Mouse (Mus musculus): Measurements from ENCODE around the gene Kcnq1. TPM values are rescaled to one million over a fixed set of nuclear protein-coding genes. Genes with fewer than 3 reads are reported as not detected.

The Kcnq1 gene
- polyA plus RNA-seq, 1 experiment: 41.8 TPM

- Histone ChIP-seq H3K27me3 (ENCODE audit: control insufficient read depth, insufficient read depth, low read length) (no peaks in the 10 kb centered on the region), H3K4me1 (ENCODE audit: control insufficient read depth, insufficient read depth, insufficient read length, low read length) (no peaks in the 10 kb centered on the region), H3K4me3 (ENCODE audit: low read depth, low read length) (no peak overlapping the region), H3K36me3 (ENCODE audit: control insufficient read depth, insufficient read depth, low read length) (peaks cover 1% of the 10 kb centered on the region; the same call in 1 of the 2 replicates), H3K27ac (ENCODE audit: insufficient read depth, low read depth, low read length) (no peak overlapping the region)
- TF ChIP-seq POLR2A (IDR thresholded peaks at IDR 0.05; ENCODE audit: low read depth, low read length) (no peak), CTCF (IDR thresholded peaks at IDR 0.05; ENCODE audit: extremely low read depth, insufficient read length, insufficient replicate concordance, low read depth, low read length) (no peak)
- 83% methylated on average over 5 of the region's 5 CpGs for WGBS
These were observed 66.9 kb downstream of the Kcnq1 start for GRCm38 (mm10) chr7:143172914-143173547.

- H3K4me3 ChIP-seq (ENCODE audit: low read depth, low read length): no peak overlapping the region
- 41% methylated on average over 6 of the region's 6 CpGs for WGBS
- no peak for TF ChIP-seq POLR2A (IDR thresholded peaks at IDR 0.05; ENCODE audit: low read depth, low read length)
- no peak for TF ChIP-seq CTCF (IDR thresholded peaks at IDR 0.05; ENCODE audit: extremely low read depth, insufficient read length, insufficient replicate concordance, low read depth, low read length)
These were observed 68.5 kb downstream of the Kcnq1 start for GRCm38 (mm10) chr7:143174633-143175032.

GRCm38 (mm10) chr7:143178831-143179230 is 72.7 kb downstream of the Kcnq1 start:
- Histone ChIP-seq H3K36me3 (ENCODE audit: control insufficient read depth, insufficient read depth, low read length) (peaks cover 5% of the 10 kb centered on the region; the same call in 1 of the 2 replicates), H3K27ac (ENCODE audit: insufficient read depth, low read depth, low read length) (no peak overlapping the region), H3K4me3 (ENCODE audit: low read depth, low read length) (no peak overlapping the region), H3K4me1 (ENCODE audit: control insufficient read depth, insufficient read depth, insufficient read length, low read length) (no peaks in the 10 kb centered on the region; the same call in 1 of the 2 replicates), H3K27me3 (ENCODE audit: control insufficient read depth, insufficient read depth, low read length) (no peaks in the 10 kb centered on the region)
- TF ChIP-seq CTCF (IDR thresholded peaks at IDR 0.05; ENCODE audit: extremely low read depth, insufficient read length, insufficient replicate concordance, low read depth, low read length) (no peak), POLR2A (IDR thresholded peaks at IDR 0.05; ENCODE audit: low read depth, low read length) (no peak)
- WGBS: 63% methylated on average over 2 of the region's 2 CpGs

More at GRCm38 (mm10) chr7:143174633-143175032, 68.5 kb downstream of the Kcnq1 start:
- no peak overlapping the region for H3K27ac ChIP-seq (ENCODE audit: insufficient read depth, low read depth, low read length)
- no peaks in the 10 kb centered on the region; the same call in 1 of the 2 replicates for H3K36me3 ChIP-seq (ENCODE audit: control insufficient read depth, insufficient read depth, low read length)
- no peaks in the 10 kb centered on the region for H3K27me3 ChIP-seq (ENCODE audit: control insufficient read depth, insufficient read depth, low read length)
- no peaks in the 10 kb centered on the region; the same call in 1 of the 2 replicates for H3K4me1 ChIP-seq (ENCODE audit: control insufficient read depth, insufficient read depth, insufficient read length, low read length)

GRCm38 (mm10) chr7:143180761-143181160 is 74.6 kb downstream of the Kcnq1 start:
- Histone ChIP-seq H3K4me3 (ENCODE audit: low read depth, low read length) (no peak overlapping the region), H3K36me3 (ENCODE audit: control insufficient read depth, insufficient read depth, low read length) (peaks cover 11% of the 10 kb centered on the region; the same call in 1 of the 2 replicates), H3K27me3 (ENCODE audit: control insufficient read depth, insufficient read depth, low read length) (no peaks in the 10 kb centered on the region), H3K27ac (ENCODE audit: insufficient read depth, low read depth, low read length) (no peak overlapping the region), H3K4me1 (ENCODE audit: control insufficient read depth, insufficient read depth, insufficient read length, low read length) (no peaks in the 10 kb centered on the region; the same call in 1 of the 2 replicates)
- TF ChIP-seq CTCF (IDR thresholded peaks at IDR 0.05; ENCODE audit: extremely low read depth, insufficient read length, insufficient replicate concordance, low read depth, low read length): no peak
- WGBS: 19% methylated on average over 3 of the region's 3 CpGs

GRCm38 (mm10) chr7:143181311-143181710 is 75.1 kb downstream of the Kcnq1 start:
- WGBS: 84% methylated on average over 4 of the region's 4 CpGs
- Histone ChIP-seq H3K4me3 (ENCODE audit: low read depth, low read length) (no peak overlapping the region), H3K36me3 (ENCODE audit: control insufficient read depth, insufficient read depth, low read length) (peaks cover 11% of the 10 kb centered on the region; the same call in 1 of the 2 replicates), H3K27ac (ENCODE audit: insufficient read depth, low read depth, low read length) (no peak overlapping the region), H3K27me3 (ENCODE audit: control insufficient read depth, insufficient read depth, low read length) (no peaks in the 10 kb centered on the region), H3K4me1 (ENCODE audit: control insufficient read depth, insufficient read depth, insufficient read length, low read length) (no peaks in the 10 kb centered on the region; the same call in 1 of the 2 replicates)
- no peak for TF ChIP-seq POLR2A (IDR thresholded peaks at IDR 0.05; ENCODE audit: low read depth, low read length)
- TF ChIP-seq CTCF (IDR thresholded peaks at IDR 0.05; ENCODE audit: extremely low read depth, insufficient read length, insufficient replicate concordance, low read depth, low read length): no peak

GRCm38 (mm10) chr7:143185506-143185905 is 79.3 kb downstream of the Kcnq1 start:
- no peak for TF ChIP-seq POLR2A (IDR thresholded peaks at IDR 0.05; ENCODE audit: low read depth, low read length)
- no peak for TF ChIP-seq CTCF (IDR thresholded peaks at IDR 0.05; ENCODE audit: extremely low read depth, insufficient read length, insufficient replicate concordance, low read depth, low read length)
- WGBS: 66% methylated on average over 6 of the region's 6 CpGs

GRCm38 (mm10) chr7:143186378-143186777 is 80.2 kb downstream of the Kcnq1 start:
- TF ChIP-seq CTCF (IDR thresholded peaks at IDR 0.05; ENCODE audit: extremely low read depth, insufficient read length, insufficient replicate concordance, low read depth, low read length) (no peak), POLR2A (IDR thresholded peaks at IDR 0.05; ENCODE audit: low read depth, low read length) (no peak)
- H3K27me3 ChIP-seq (ENCODE audit: control insufficient read depth, insufficient read depth, low read length): no peaks in the 10 kb centered on the region
- no peak overlapping the region for H3K4me3 ChIP-seq (ENCODE audit: low read depth, low read length)
- H3K27ac ChIP-seq (ENCODE audit: insufficient read depth, low read depth, low read length): no peak overlapping the region
- H3K4me1 ChIP-seq (ENCODE audit: control insufficient read depth, insufficient read depth, insufficient read length, low read length): no peaks in the 10 kb centered on the region
- 63% methylated on average over 10 of the region's 10 CpGs for WGBS
- H3K36me3 ChIP-seq (ENCODE audit: control insufficient read depth, insufficient read depth, low read length): peaks cover 13% of the 10 kb centered on the region; the same call in 1 of the 2 replicates

More at GRCm38 (mm10) chr7:143185506-143185905, 79.3 kb downstream of the Kcnq1 start:
- no peak overlapping the region for H3K27ac ChIP-seq (ENCODE audit: insufficient read depth, low read depth, low read length)
- no peaks in the 10 kb centered on the region for H3K27me3 ChIP-seq (ENCODE audit: control insufficient read depth, insufficient read depth, low read length)
- no peak overlapping the region for H3K4me3 ChIP-seq (ENCODE audit: low read depth, low read length)
- H3K4me1 ChIP-seq (ENCODE audit: control insufficient read depth, insufficient read depth, insufficient read length, low read length): no peaks in the 10 kb centered on the region
- H3K36me3 ChIP-seq (ENCODE audit: control insufficient read depth, insufficient read depth, low read length): peaks cover 13% of the 10 kb centered on the region; the same call in 1 of the 2 replicates
